Mouse (Mus musculus) adrenal gland, adult 8-10 months (tissue): ENCODE measurements at regions not wholly inside any gene's neighbourhood (a gene's known extent, or its start where the extent isn't known, plus 50 kb on each side); places are given as distances from the start of the nearest gene placed in this dataset.

Experiments
- DNase-seq: peaks from one replicate; pipeline ENCODE4 v3.0.0; 2022

DNA sequence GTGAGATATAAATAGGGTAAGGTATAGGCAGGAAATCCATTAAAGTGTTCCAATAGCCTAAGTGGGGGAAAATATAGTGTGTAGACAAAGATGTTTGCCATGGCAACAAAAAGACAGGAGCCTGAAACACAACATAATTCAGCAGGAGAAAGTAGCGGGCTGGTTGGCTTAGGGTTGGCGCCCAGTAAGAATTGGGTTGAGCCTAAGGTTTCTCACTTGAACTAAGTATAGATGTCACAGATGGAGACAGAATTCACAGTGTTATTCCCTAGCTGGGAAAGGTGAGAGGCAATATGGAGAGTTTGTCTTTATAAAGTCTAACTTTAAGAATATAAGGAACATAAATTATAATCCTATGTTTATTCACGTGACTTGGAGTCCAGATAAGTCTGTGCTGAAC is 64.8 kb upstream of the Ogfrl1 start:
- DNase-seq = no peak

DNA sequence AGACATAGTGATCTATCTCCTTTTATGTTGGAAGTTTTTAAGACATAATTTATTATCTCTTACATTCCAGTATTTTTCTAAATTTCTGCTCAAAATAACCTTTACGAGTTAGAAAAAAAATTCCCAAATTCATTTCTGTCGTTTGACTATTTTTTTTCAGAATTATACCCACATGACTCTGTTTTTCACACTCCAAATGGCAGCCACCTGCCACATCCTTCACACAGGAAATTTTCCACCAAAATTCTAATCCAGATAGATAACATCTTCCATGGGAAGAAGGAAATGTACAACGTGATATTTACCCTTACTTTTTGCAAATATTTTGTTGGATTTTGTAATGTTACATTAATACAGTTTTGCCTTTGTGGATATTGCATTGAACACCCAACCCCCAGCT is 66.5 kb upstream of the Ogfrl1 start:
- no peak for DNase-seq

DNA sequence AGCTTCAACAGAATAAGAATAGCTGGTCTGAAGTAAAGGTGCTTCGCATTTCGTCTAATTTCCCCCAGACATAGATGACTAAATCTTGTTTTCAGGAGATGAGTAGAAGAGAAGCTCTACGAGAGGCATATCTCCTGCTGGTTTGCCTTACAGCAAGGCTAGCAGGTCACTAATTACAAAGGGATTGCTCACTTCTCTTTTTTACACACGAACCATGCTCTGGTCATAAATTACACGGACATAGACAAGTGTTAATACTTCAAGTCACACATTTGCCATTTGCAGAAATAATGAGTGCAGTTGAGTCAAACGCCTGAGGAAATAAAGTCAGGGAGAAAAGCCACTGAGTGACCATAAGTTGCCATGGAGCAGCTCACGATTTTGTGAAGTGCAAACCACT is 68.8 kb upstream of the Ogfrl1 start:
- no peak for DNase-seq

DNA sequence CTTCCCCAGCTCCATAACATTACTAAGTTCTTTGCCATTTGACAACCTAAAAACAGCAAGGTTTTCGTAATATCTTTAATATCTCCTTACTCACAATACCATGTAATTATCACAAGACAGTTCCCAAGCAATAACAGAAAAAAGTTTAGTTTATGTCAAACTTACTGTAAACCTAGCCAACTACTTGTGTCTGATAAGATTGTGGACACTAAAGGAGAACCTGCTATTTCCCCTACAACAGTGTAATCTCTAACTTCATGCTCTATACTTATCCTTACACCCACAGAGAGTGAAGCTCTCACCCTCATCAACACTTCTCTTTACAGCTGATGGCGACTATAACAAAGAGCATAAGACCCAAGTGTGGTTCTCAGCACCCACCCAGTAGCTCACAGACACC is 69.8 kb upstream of the Ogfrl1 start:
- no peak for DNase-seq

DNA sequence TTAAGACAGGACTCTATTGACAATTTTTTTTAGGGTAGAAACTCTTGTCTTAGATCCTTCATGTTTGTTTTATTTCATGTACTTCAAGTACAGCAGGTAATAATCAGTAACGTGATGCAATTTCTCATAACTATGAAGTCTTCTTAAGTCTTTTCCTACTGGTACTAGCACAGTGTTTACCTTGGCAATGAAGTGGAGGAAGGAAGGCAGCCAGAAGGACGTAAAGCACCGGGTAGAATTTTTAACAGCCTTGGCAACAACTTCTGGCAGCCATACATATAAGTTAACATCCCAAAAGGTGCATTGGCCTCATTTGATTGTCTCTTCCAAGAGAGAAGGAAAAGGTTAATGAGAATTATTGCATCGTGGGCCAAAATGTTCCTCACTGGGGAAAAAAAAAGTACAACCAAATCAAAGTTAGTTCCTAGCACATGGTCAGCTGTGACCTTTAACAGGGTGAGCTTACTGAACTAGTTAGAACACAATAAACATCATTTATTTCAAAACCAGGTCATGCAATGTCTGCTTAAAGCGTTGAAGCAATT is 83.3 kb upstream of the Ogfrl1 start:
- no peak for DNase-seq

DNA sequence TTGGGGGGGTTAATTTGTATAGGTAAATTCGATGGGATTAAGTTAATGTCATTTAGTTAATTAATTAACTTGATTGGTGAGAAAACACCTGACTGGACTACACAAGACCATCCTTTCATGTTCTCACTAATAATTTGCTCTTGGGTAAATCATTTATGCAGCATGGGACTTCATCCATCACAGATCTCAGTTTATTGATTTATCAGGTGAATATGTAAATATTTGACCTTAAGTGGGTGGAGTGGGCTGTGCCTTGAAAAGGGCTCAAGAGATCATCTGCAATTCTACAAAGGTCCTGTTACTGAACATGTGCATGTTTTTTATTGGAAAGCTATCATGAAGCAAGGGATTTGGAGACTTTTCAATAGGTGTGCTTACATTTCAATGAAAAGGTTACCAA is 87.0 kb upstream of the Ogfrl1 start:
- no peak for DNase-seq

DNA sequence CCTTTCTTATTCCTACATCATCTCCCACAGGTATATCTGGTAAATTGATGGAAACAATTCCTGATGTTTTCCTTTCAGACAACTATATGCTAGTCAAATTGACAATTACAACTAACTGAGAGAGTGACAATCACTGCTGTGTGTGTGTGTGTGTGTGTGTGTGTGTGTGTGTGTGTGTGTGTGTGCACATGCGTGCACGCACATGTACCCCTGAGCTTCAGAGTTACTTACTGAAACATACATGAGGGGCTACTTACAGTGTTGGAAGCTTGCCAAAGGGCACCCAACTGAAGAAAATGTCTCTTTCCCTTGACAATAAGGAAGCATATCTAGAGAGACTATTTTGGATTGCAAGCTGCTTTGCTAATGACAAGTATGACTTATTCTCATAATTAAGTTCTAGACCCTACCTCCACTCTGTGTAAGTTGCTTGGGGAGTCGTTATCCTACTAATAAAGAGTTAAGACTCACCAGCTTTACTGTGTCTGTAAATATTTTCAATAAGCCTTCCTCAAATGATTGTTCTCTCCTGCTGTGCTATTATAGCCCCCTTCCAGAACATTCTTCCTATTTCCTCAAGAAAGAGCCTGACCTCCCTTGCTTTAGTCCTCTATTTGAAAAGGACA is 87.7 kb upstream of the Ogfrl1 start:
- no peak for DNase-seq

DNA sequence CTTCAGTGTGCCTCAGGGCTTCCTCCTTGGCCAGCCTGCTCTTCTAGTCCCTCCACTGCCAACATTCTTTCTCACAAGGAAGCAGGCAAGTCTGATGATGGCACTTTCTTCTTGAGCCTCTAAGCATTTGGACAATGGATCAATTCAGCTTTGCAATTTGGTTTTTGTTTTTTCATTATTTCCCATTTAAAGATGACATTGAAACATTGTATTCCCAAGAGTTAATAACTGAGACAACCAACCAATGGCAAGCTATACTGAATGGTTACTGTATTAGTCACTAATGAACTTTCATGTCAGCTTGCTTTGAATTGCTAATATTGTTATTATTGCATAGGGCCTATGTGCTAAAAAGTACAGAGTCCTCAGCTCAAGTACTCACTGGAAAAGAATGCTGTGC is 89.5 kb upstream of the Ogfrl1 start:
- DNase-seq = no peak

DNA sequence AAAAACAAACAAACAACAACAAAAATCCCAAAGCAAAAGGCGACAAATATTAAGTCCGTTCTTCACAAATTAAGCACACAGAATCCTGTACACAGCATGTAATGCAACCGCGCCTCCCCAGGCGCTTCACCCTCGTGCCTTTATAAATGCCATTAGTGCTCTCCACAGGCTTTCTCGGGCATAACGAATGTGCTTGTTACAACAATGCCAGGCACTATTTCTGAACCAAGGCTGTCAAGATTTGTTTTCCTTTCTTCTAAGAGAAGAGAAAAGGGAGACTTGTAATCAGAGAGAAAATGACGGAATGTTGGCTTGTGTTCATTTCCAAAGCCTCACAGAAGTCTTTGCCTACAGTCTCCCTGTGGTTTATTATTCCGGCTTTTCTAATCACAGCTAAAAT is 93.1 kb upstream of the Ogfrl1 start:
- no peak for DNase-seq

DNA sequence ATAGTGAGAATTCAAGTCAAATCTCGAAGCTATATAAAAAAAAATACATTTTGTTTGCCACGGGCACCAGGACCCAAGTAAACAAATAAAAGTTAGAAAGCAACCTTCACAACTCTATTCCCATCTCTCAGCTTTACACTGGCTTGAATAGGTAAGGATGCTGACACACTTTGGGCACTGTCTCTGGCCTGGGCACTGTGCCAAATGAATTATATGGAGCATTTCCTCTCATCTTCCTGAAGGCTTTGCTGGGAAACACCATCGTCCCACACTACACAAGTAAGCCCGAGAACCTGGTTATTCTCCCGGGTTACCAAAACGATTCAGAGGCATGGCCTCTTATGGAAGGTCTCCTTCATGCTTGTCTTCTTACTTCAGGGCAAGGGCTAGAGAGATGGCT is 93.5 kb upstream of the Ogfrl1 start:
- DNase-seq = no peak

DNA sequence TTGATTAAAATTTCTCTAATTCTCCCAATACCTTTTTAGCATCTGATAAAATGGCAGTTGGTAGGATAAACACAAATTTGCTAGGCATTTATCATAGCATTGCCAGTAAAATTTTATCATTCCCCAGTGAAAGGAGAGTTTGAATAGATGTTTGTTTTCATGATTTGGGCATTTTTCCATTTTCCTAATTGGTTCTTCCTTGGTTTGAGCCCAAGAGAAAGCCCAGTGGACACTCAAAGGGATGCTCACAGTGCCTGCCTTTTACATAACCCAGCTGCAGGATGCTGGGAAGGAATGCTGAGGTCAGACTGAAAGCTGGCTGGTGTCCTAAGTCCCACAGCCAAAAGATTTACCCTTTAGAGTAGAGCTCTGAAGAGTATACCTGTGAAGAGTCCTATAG is 95.4 kb upstream of the Ogfrl1 start:
- DNase-seq = no peak

DNA sequence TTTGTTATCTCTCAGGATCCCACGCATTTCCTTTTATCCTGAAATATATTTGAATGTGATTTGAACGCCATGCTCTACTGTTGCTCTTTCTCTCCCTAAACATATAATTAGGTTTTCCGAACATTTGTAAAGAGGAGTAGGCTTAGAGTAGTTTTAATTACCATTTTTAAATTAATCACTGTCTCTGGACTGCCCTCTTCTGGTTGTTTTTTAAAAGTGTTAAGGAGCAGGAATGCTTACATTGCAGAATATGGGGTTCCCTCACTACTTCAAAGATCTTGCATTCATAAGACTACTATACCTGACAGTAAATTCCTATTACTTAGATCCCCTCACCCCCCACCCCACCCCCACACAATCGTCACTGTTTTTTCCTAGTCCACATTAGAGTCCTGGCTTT is 97.8 kb upstream of the Ogfrl1 start:
- no peak for DNase-seq

DNA sequence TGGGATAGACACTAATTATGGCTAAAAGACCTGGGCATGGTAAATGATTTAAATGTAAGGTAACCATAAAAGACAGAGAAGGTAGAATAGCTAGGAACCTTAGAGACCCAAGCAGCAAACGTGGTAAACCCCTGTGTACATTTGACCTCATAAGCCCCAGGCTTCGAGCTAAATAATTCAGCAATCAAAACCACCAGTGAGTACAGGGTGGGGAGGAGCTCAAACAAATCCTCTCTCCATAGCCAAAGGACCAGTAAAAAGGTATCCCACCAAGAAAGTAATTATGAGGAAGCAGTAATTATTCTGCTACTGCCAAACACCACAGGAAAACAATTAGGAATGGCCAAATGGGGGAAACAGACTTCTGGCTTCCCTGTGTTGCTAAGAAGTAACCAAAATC is 122.5 kb upstream of the Ogfrl1 start:
- no peak for DNase-seq

DNA sequence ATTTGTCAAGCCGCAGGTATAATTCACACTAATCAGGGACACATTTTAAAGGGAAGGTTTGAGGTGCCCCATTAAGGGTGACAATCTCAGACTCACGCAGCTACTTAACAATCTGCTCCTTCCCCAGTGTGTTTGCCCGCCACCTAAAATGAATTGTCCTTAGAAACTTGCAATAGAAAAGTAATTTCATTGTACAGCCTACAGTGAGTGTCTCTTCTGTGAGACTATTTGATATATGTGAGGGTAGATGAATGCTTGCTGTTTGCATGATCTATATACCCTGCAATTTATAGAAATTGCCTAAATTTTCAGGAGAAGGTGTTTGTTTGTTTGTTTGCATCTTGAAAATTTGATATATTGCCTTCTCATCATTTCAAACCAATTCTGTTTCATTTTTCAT is 135.1 kb upstream of the Ogfrl1 start:
- no peak for DNase-seq

DNA sequence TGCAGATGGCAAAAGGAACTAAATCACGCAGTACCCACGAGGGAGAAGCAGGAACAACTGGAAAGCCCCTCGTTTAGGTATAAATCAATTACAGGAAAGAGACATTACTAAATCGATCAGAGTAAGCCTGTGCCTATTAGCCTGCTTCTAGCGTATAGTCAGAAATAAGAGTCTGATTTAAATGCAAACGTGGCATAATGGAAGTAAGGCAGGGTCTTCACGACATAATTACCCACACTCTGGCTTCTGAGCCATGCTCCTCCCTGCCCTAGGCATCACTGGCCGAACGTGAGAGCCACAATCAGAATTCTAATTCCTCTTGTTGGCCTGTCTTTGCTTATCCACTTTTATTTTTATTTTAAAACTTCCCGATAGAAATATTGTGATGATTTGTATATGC is 139.0 kb upstream of the Ogfrl1 start:
- DNase-seq = no peak

DNA sequence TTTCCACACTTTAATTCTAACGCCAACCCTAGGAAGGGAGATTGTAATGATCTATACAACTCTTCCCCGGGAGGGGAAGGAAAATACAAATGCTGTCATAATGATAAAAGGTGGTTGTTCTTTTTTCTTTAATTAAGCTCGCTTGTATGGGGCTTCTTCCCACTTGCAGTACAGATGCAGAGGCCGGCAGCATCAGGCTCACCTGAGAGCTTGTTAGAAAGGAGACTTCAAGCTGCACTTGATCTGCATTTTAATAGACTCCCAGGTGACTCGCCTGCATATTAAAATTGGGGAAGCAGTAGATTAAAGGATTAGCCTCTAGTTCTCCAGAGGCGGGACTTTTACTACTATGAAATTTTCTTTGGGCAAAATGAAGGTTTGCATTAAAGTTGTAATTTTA is 140.8 kb upstream of the Ogfrl1 start:
- no peak for DNase-seq

DNA sequence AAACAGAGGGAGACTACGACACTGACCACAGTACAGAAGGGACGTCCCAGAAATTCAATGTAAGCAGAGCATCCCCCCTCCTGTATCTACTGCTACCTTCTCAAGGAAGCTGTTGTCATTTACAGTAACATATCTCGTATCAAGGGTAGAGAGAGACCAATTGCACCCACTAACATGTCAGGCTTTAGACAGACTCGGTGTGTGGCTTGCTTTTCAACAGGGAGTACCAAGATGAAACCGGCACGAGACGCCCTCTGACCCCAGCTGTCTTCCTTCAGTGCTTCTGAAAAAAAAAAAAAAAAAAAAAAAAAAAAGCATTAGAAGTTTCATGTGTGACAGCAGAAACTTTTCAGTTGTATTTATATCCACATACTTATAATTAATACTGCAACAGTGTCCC is 143.0 kb upstream of the Ogfrl1 start:
- no peak for DNase-seq

DNA sequence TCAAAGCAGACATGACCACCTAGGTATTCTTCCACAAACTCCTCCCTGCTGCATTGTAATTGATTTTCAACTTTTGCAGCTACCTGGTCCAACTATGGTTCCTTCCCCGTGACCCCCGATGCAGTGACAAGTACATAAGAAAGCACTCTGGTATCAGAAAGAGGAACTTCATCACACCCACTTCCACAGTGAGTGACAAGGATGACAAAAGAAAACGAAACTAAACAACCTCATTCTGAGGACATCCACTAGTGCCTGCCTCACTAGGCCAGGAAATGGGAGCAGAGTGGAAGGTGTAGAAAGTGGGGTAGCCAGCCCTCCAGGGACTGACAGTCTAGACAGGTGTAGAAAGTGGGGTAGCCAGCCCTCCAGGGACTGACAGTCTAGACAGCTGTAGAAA is 158.2 kb upstream of the Ogfrl1 start:
- DNase-seq = no peak

DNA sequence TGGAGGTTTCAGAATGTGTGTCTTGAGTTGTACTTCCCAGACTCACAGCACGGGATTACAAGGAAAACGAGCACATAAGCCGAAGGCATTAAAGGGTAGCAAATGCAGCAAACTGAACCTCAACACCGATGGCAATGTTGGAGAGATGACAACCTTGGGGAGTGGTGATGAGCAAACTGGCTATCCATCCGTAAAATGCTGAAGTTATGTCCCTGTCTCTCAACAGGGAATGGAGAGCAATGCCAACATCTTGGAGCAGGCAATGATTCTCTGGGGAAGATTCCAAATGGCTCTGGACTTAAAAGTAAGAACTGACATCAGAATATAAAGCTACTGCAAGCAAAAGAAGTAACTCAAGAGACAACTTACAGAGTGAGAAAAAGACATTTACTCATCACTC is 170.5 kb upstream of the Ogfrl1 start:
- DNase-seq = no peak

DNA sequence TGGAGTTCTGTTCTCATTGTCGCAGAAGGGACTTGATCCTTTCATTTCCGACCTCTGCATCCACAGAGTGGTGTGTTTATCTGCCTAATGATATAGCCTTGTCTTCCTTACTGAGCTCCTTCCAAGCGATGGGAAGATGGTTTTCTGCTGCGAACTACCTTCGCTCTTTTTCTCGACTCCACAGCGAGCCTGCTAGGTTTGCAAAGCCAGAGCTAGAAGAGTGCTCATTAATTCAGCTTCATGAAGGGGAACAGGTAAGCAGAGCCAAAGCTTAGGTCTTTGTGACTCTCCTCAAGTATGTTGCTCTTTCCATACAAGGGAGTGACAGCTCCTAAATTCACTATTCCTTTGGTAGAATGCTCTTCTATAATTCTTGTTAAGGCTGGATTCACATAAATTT is 176.9 kb upstream of the Ogfrl1 start:
- DNase-seq = no peak

DNA sequence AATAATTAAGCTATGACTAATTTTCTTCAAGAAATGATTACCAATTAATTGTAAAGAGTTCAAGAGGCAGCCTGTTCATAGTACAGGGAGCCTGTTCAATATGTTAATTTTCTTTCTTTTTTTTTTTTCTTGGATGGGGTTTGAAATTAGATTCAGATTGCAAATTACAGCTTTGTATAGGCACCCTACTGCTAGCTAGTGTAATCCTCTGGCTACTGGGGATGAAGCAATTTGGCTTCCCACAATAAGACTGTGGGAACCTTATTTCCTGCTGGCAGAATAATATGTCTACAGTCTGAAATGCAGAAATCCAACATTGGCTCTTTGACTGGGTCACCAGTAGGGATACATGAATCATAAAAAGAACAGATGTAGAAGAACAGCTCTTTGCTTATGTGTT is 177.4 kb upstream of the Ogfrl1 start:
- no peak for DNase-seq

DNA sequence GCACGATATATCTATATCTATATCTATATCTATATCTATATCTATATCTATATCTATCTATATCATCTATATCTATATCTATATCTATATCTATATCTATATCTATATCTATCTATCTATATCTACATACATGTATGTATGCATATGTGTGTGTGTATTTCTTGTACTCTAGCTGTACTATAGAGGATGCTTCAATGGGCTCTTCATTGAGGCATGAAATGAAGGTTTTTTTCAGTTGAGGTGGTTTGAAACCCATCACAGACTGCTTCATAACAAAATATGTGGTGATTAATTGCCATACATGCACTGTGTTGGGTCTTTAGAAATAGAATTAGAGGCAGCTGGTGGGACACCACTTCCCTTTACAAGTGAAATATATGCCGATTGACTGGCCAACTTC is 177.9 kb upstream of the Ogfrl1 start:
- no peak for DNase-seq

DNA sequence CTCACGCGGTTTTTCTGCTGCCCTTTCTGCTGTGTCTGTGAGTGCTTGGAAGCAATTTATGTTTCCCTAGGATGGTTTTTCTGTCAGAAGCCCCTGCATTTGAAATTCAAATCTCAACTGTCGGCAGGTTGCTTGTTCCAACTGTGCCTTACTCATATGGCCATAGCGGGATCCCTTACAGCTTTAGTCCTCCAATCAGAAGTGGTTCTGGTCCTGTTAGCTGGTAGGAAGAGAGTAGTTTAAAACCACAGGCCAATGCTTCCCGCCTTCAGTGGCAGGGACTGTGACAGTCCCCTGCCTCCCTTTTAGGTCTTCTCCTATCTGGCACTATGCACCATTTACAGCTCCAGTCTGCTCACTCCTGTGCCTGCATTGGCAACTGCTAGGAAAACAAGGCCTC is 178.6 kb upstream of the Ogfrl1 start:
- DNase-seq = no peak

DNA sequence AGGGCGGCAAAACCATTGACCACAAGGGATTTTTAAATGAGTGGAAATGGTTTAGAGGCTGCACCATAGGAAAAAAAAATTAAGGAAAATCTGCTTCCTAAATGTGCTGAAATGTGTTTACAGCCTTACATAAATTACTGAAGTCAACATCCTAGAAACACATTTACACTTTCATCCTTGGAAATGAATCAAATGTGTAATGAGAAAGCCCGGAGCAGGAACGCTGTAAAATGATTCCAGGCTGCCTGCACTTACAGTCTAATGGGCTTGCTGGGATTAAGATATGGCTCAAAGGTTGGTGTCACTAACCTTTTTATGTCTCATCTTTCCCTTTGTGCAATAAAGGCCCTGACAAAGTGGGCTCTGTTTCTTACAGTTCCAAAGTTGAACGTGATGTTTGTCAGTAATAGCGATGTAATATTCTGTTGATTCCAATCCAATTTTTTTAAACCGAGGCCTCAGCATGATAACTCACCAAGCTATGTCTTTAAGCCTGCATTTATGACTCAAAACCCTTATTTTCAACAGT is 172.1 kb upstream of the B3gat2 start:
- no peak for DNase-seq

DNA sequence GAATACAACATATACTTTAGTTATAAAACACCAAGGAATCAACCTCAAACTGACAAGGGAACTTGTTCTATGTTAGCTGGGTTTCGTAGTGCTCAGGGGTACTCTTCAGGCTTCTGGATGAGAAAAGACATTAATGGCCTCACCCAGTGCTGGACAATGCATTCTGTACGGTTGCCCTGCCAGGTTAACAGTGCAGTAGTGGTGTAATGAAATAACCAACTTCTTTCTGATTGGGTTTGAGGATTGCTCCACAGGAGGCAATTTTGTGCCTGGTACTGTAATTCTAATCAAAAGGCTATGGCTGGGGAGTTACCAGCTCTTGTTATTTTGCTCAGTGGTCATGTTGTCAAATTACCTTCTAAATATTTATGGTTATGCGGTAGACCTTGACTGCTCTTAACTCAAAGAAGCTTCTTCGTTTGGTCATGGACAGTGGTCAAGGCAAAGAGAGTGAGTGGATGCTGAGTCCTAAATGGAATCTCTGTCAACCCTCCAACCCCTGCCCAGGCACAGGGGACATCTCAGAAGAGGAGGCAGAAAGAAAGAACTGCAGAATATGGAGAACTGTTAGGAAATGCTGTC is 158.8 kb upstream of the B3gat2 start:
- no peak for DNase-seq
